Mouse (Mus musculus) midbrain, postnatal 0 days (tissue): ENCODE measurements at regions not wholly inside any gene's neighbourhood (a gene's known extent, or its start where the extent isn't known, plus 50 kb on each side); places are given as distances from the start of the nearest gene placed in this dataset.

Source experiments
- ATAC-seq: fragments of 200-750 bp; cut with Nextera tagmentation; 2 replicates; pipeline ENCODE4 v1.8.0; 2017; ENCODE audit warnings: moderate number of reproducible peaks, mild to moderate bottlenecking, moderate TSS enrichment, moderate library complexity; ENCODE audit not compliant: low FRiP score
- DNase-seq: peaks from one replicate; pipeline ENCODE4 v3.0.0-alpha.2; 2015; ENCODE audit warnings: low spot score
- H3K27ac ChIP-seq: fragments of 300-500 bp; sonication (generic); 2 replicates; pipeline ENCODE4 v1.5.1; 2014; ENCODE audit warnings: low read depth, mild to moderate bottlenecking, low read length, mixed read lengths
- H3K27me3 ChIP-seq: fragments of 300-500 bp; sonication (generic); 2 replicates; pipeline ENCODE4 v1.6.1; 2014; ENCODE audit warnings: low read length, control low read depth, mixed read lengths; ENCODE audit not compliant: insufficient read depth
- H3K36me3 ChIP-seq: fragments of 300-500 bp; sonication (generic); 2 replicates; pipeline ENCODE4 v1.6.1; 2014; ENCODE audit warnings: low read length, control low read depth, mixed read lengths; ENCODE audit not compliant: insufficient read depth
- H3K4me1 ChIP-seq: fragments of 300-500 bp; sonication (generic); 2 replicates; pipeline ENCODE4 v1.6.1; 2014; ENCODE audit warnings: mild to moderate bottlenecking, control low read depth, antibody characterized with exemption, low read length, mixed read lengths; ENCODE audit not compliant: insufficient read depth
- H3K4me2 ChIP-seq: fragments of 300-500 bp; sonication (generic); 2 replicates; pipeline ENCODE4 v1.6.1; 2014; ENCODE audit warnings: low read depth, mild to moderate bottlenecking, low read length, mixed read lengths; ENCODE audit not compliant: poor library complexity, severe bottlenecking
- H3K4me3 ChIP-seq: fragments of 300-500 bp; sonication (generic); 2 replicates; pipeline ENCODE4 v1.5.1; 2014; ENCODE audit warnings: low read depth, mild to moderate bottlenecking, low read length, moderate library complexity
- H3K9ac ChIP-seq: fragments of 300-500 bp; sonication (generic); replicated peaks from 2 replicates; pipeline ENCODE4 v1.6.1; 2014; ENCODE audit warnings: mild to moderate bottlenecking, low read length, moderate library complexity, mixed read lengths; ENCODE audit not compliant: poor library complexity, severe bottlenecking
- H3K9me3 ChIP-seq: fragments of 300-500 bp; sonication (generic); 2 replicates; pipeline ENCODE4 v1.6.1; 2016; ENCODE audit warnings: low read length, control low read depth
- CTCF ChIP-seq: IDR thresholded peaks from 2 replicates; pipeline ENCODE4 v1.5.1; 2016; ENCODE audit warnings: antibody characterized with exemption, mild to moderate bottlenecking
- WGBS: fragments of 180-500 bp; shearing (Covaris S2); extraction: QIAGEN DNeasy Blood & Tissue Kit; methylation state at CpG from one replicate; pipeline ENCODE4 v1.1.7; 2014; 5-methylcytosine and 5-hydroxymethylcytosine counted together

- H3K4me3 ChIP-seq, result no peak overlapping the region
- WGBS, result 47% methylated on average over 2 of the region's 2 CpGs
- no peaks in the 10 kb centered on the region for H3K27me3 ChIP-seq
- ATAC-seq, result no peak
- H3K36me3 ChIP-seq, result no peaks in the 10 kb centered on the region
- DNase-seq, result no peak
- H3K9me3 ChIP-seq, result no peaks in the 10 kb centered on the region
- H3K4me2 ChIP-seq, result no peak overlapping the region
- H3K4me1 ChIP-seq, result no peaks in the 10 kb centered on the region
- no peak overlapping the region for H3K9ac ChIP-seq
- H3K27ac ChIP-seq, result no peak overlapping the region
- no peak for TF ChIP-seq CTCF
These were observed 306.3 kb upstream of the Gm21798 start for GRCm38 (mm10) chr15:64511176-64511575.

GRCm38 (mm10) chr15:64512615-64513014, 304.9 kb upstream of the Gm21798 start:
- Histone ChIP-seq H3K4me3 (no peak overlapping the region), H3K4me1 (no peaks in the 10 kb centered on the region), H3K9me3 (no peaks in the 10 kb centered on the region), H3K9ac (no peak overlapping the region), H3K27me3 (no peaks in the 10 kb centered on the region), H3K27ac (no peak overlapping the region), H3K36me3 (no peaks in the 10 kb centered on the region), H3K4me2 (no peak overlapping the region)
- DNase-seq, result no peak
- no peak for ATAC-seq
- no peak for TF ChIP-seq CTCF
- 93% methylated on average over 3 of the region's 3 CpGs for WGBS

DNA sequence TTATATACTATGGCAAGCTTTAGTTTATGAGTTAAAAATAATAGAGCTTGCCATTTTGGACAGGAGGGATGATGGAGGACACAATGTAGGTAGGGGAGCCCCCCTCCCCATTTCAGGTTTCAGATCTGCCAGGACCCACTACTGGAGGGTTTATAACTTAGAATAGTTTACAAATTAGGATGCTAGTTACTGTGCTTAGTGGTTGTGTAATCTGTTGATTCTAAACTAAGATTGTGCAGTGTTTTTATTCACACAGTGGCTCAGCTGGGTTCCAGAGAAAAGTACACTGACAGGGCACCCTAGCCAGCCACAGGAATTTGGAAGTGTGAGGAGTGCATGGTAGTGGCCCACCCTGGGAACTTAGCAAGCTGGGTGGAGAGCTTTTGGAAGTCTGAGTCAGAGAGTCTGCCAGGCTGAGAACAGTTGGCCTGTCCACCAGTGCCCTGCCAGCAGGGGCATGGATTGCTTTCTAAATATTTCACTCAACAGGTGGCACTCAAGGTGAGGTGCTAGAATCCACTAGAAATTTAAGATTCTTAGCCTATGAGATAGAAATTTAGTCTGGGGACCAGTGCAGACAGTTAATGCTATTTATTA, 303.9 kb upstream of the Gm21798 start:
- H3K27ac ChIP-seq, result no peak overlapping the region
- DNase-seq, result no peak
- H3K4me1 ChIP-seq, result no peaks in the 10 kb centered on the region
- no peak overlapping the region for H3K4me2 ChIP-seq
- ATAC-seq, result no peak
- H3K36me3 ChIP-seq, result no peaks in the 10 kb centered on the region
- no peak overlapping the region for H3K9ac ChIP-seq
- no peak overlapping the region for H3K4me3 ChIP-seq
- no peaks in the 10 kb centered on the region for H3K27me3 ChIP-seq
- TF ChIP-seq CTCF, result no peak
- H3K9me3 ChIP-seq, result no peaks in the 10 kb centered on the region

GRCm38 (mm10) chr15:64515179-64515578, 302.3 kb upstream of the Gm21798 start:
- peak; percentile 35 for TF ChIP-seq CTCF

DNA sequence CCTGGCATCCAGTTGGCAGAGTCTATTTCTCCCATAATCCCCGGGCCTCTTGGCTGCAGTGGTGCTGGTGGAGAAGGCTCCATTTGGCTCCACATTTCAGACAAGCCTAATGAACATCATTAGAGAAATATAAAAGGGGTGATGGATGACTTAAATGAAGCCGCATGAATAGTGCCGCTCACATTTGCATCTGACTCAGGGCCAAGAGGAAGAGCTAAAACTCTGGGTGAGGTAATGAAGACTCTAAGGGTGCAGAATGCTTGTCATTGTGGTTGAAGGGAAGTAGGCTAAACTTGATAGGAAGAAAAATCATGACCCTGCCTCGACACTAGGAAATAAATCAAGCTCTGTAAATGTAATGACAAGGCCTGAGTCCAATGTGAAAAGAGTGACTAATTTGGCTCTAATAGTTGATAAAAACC, 298.3 kb upstream of the Gm21798 start:
- Histone ChIP-seq H3K4me2 (no peak overlapping the region), H3K27me3 (no peaks in the 10 kb centered on the region), H3K9me3 (no peaks in the 10 kb centered on the region), H3K9ac (no peak overlapping the region), H3K4me3 (no peak overlapping the region), H3K36me3 (no peaks in the 10 kb centered on the region), H3K27ac (no peak overlapping the region), H3K4me1 (no peaks in the 10 kb centered on the region)
- no peak for TF ChIP-seq CTCF
- WGBS, result 80% methylated on average over 4 of the region's 4 CpGs
- peak; percentile 71 for DNase-seq
- no peak for ATAC-seq

More at GRCm38 (mm10) chr15:64515179-64515578, 302.3 kb upstream of the Gm21798 start:
- no peaks in the 10 kb centered on the region for H3K36me3 ChIP-seq
- no peak for DNase-seq
- H3K4me3 ChIP-seq, result no peak overlapping the region
- no peak for ATAC-seq
- H3K4me2 ChIP-seq, result no peak overlapping the region
- no peaks in the 10 kb centered on the region for H3K27me3 ChIP-seq
- no peaks in the 10 kb centered on the region for H3K4me1 ChIP-seq
- H3K9me3 ChIP-seq, result no peaks in the 10 kb centered on the region
- H3K9ac ChIP-seq, result no peak overlapping the region
- no peak overlapping the region for H3K27ac ChIP-seq

DNA sequence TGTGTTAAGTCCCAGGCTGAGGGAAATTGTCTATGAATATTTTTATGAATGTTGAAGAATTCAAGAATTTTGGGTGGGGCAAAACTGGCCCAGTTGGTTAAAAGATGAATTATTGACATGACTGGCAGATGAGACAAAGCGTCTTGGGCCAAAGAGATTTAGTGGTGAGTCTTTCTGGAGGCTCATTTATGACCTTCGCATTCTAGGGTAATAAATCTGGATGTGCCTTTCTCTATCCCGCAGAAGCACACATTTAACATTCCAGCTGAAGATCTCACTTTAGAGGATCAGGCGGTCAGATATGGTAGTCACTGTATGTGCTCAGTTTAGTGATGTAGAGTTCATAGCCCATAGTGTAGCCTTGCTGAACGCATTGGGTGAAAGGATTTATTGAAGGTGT, 296.9 kb upstream of the Gm21798 start:
- Histone ChIP-seq H3K9ac (no peak overlapping the region), H3K27me3 (no peaks in the 10 kb centered on the region), H3K4me2 (no peak overlapping the region), H3K9me3 (no peaks in the 10 kb centered on the region), H3K36me3 (no peaks in the 10 kb centered on the region), H3K27ac (no peak overlapping the region), H3K4me1 (no peaks in the 10 kb centered on the region), H3K4me3 (no peak overlapping the region)
- TF ChIP-seq CTCF, result no peak
- 97% methylated on average over 5 of the region's 5 CpGs for WGBS
- no peak for ATAC-seq
- no peak for DNase-seq
